Mouse (Mus musculus): Measurements from ENCODE around the gene Dscam.
A peak's percentile ranks its signal among the peaks of the same experiment; 100 is the strongest.

Dscam gene

DNA sequence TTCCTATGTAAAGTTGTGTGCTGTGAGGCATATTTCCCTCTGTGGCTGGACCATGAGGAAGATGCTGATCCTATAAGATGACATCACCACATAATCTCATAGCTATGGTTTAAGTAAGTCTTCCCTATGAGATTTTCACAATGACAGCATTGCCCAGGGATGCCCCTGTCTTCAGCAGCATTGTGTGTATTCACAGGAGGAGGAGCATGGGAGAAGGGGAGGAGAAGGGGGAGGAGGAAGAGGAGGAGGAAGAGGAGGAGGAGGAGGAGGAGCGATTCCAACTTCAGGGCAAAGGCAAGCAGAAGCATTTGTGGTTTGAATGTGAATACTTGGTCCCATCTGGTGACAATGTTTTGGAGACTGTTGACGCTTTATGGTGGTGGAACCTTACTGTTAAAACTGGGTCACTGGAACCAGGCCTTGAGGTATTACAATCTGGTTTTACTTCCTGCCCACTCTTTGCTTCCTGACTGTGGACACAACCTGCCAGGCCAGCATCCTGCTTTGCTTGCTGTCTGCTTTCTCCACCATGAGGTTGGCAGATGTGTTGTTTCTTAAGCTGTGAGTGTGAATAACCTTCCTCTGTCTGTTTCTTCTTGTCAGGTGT lies 154.2 kb downstream of the Dscam start:
- DNase-seq: no peak

DNA sequence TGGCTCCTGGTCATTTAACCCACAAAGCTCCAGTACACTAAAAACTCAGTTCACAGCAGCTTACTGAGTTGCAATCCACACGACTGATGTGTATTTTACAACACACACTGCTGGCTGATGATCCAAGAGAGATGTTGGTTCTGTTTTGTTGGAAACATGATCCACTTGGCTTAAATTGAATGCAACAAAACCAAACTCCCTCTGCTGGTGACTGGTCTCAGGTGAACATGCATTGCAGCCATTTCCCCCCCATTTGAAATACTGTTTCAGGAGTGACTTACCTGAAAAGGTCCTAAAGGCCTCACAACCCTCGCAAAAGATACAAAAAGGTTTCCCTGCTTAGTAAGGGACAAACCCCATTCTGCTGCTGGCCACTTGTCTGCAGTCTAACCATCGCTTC lies 156.2 kb downstream of the Dscam start:
- DNase-seq: peak; percentile 65

DNA sequence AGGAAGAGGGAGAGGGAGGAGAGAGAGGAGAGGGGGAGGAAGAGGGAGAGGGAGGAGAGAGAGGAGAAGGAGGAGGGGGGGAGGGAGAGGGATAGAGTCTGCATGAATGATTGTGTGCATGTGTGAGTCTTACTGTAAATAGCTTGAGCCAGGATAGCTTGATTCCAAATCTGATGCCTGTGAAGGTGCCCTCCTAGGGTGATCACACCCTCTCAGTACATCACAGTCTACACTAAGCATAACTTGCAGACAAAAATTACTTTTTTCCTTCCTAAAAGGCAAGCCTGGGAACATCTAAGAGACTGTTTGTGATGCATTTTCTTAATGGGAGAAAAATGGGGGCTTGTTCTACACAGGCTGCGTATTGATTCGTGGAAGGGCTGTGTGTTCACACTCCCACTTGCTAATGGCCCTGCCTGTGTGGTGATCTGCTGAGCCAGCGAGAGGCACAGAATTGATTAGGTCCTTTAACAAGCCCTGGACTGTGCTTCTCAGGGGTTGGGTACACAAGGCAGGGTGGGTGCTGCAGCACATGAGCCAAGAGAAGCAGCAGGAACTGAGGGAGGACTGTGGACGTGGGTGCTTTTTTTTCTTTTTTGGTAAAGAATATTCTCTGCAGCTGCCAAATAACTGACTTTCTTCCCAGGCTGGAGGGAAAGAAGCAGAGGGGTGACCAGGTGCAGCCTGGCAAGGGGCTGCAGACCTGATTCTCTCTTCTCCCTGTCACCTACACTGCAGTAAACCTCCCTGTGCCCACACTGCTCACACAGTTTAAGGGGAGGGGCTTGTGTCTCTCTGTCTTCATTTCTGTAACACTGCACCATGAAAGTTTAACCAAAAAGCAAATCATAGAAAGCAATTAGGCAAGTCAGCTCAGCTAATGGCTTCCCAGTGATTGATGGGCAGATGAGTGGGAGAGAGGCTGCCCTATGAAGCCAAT lies 161.2 kb downstream of the Dscam start:
- DNase-seq: peak; percentile 59

DNA sequence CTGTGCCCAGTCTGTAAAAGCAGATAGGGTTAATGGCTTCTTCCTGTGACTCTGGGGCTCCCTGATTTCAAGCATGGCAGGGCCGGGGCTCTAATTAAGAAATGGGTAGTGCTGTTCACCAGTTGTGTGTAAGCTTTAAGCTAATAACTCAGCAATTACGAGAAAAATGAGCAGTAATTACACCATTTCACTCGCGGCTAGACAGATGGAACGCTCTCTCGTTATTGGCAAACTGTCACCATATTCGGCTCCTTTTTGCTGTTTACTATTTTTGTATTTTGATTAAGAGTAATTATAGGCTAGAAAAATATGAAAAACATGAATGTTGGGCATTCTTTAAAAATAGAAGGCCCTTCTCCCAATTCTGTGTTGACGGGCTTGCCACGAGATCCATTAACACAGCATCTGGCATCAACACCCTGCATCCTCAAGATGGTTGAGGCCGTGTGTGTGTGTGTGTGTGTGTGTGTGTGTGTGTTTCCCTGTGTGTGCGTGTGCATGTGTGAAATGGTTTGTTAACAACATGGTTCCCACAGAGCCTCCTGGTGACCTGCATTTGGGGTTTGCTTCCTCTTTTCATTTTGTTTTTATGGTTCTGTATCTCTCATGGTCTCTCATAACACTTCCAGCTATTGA lies 162.5 kb downstream of the Dscam start:
- DNase-seq: peak; percentile 70

DNA sequence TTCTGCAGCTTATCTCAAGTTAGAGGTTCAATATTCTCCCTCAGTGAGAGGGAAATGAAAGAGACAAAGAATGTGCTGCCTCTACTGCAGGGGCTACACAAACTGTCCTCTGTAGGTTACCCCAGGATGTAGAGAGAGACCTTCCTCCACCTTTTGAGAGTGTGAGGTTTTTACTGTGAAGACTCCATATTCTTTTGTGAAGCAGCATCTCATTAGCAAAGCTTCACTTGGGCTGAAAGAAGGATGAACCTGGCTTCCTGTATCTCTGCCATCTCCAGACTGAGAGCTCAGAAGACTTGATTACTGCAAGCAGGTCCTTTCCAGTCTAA lies 163.7 kb downstream of the Dscam start:
- DNase-seq: peak; percentile 43

DNA sequence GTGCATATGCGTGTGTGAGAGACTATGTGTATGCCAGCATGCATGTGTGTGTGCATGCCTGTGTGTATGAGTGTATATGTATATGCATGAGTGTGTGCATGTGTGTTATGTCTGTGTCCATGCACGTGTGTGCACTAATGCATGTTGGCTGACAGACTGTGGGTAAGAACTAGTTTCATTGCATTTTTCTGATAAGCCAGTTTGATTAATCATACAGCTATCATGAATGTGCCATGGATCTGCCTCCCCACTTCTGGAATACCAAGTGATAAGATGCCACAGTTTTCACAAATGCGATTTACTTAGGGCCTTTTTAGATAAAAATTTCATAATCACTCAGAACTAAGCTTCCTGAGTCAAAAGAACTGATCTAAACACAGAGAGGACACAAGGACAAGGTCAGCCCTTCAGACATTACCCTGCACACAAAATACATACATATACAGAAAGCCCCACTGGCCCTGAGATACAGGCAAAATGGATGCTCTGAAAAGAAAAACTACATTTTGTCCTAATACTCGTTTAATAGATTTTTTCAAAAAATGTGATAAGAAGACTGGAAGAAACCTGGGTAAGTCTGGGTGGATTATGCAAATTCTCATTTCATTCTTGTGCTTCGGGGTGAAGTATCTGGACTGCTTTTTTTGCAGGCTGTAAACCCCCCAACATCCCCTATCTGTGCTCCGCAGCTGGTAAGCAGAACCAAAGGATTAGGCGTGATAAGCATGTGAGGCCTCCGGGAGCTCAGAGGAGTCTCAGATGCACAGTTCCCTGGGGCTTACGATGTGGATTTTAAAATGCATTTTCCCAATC lies 164.3 kb downstream of the Dscam start:
- peak; percentile 49 for DNase-seq

DNA sequence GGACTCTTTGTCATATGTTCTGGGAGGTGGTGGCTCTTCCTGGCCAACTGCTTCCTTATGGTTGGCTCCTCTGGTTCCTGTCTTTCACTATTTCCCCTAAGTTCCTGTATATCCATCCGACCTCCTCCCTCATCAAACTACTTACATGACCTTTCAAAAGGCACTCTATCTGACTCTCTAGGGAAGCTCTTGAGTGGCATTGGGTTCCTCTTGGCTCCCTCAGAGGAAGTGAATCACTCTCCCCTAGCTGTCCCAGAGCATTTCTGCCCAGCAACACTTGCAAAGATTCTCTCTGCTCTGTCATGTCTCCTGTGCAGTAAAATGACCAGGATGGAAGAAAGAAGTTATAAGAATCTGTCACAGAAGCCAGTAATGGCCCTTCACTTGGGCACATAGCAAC lies 166.6 kb downstream of the Dscam start:
- no peak for DNase-seq

DNA sequence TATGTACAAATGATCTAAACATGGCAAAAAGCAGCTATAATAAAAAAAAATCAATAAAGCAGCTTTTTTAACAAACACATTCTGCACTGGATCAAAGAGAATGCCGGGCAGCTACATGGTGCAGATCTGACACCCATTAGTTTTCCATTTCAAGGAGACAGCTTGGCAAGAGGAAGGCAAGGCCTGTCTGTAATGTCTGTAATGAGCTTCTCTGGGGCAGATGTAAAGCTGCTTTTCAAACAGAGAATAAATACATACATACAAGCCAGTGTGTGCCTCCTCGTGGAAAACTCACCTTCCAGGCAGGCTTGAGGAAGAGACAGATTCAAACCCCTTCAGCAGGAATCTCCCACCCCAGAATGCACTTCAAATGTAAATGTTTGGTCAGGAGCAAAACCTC lies 167.7 kb downstream of the Dscam start:
- peak; percentile 19 for DNase-seq

DNA sequence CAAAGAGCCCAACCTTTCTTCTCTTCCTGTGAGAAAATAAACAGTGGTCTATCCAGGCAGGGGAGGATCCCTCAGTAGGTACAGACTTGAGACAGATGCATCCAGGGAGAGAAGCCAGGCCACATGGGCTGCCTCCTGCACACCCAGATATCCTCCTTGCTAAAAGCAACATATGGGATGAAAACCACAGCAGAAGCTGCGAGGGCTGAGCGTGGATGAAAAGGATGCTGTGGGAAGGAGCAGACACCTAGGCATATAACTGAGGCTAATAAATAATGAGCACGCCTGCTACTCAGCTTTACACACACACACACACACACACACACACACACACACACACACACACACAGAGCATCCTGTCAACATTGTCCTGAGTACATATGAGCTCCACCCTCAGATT lies 168.4 kb downstream of the Dscam start:
- DNase-seq: peak; percentile 42

DNA sequence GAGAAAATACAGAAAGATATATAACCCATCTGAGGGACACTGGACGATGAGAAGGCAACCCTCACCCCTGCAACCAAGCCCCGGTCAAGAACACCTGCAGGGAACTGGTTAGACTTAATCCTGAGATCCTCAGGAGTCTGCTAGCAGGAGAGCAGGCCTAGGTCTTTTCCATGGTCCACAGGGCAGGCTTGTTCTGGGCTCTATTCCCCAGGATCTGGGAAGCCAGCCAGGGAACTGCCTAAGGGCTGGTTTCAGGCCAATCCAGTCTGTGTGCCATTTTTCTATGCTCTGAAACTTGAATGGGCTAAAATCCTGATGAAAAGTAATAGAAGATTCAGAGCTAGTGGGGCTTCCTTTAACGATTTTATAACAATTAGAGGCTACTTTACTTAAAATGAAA lies 173.7 kb downstream of the Dscam start:
- DNase-seq: peak; percentile 86

DNA sequence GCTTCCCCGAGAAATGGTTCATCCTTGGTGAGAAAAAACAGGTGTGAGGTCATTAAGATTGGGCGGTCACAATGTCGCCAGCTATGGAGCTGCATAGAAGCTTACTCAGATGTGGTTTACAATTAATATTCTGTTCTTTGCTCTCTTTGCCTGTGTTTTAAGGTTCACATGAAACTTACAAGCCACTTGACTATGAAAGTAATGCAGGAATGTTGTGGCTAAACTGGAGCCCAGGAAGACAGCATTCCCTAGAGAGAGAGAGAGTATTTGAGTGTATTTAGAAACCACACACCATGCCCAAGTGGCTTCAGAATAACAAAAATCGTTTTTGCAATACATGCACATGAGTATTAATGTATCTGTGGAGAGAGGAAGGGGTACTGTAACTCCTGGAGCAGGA lies 174.7 kb downstream of the Dscam start:
- DNase-seq: no peak

DNA sequence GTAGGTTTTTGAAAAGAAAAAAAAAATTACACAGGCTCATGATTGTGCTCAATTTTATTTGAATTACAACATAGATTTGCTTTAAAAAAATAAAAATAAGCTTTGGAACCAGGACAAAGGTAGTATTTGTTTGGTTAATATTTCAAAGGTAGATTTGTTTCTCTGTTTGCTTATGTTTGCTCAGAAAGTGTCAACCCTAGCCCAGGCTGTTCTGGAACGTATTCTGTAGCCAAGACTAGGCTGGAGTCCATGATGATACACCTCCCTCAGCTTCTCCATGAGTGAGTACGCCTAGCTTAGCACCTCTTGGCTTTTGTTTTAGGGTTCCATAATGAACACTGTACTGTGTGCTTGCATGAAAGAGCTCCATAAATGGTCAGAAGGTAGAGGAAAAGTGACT lies 183.2 kb downstream of the Dscam start:
- DNase-seq: no peak

DNA sequence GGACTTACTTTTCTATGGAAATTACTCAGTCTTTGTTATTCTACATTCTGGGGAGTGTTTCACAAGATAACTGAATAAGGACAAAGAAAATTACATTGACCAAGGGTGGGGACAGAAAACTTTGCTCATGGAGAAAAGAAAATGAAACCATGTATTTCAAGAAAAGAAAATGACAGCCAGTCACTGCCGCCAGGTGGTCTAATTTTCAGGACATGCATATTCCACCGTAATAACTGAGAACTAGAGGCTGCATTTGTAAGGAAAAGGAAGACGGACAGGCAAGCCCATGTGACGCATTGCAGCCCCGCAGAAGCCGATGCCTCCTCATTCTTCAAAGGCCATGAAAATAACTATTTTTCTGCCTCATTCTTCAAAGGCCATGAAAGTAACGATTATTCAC lies 197.3 kb downstream of the Dscam start:
- no peak for DNase-seq

DNA sequence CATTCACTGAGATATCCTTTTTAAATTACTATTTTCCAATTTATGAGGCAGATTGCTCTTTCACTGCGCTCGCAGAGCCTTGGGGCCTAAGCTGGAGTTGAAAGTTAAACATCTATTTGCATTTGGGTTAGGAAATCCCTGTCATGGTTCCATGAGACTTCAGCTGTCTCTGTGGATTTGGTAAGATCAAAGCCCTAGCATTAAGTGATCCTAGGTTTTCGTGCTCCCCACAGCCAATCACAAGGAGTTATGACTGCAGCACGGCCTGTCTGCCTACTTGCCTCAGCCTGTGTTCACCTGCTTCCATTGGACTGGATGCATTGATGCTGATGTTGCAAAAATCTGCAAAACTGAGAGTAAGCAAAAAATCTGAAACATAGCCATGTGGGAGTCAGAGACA lies 198.8 kb downstream of the Dscam start:
- DNase-seq: no peak

DNA sequence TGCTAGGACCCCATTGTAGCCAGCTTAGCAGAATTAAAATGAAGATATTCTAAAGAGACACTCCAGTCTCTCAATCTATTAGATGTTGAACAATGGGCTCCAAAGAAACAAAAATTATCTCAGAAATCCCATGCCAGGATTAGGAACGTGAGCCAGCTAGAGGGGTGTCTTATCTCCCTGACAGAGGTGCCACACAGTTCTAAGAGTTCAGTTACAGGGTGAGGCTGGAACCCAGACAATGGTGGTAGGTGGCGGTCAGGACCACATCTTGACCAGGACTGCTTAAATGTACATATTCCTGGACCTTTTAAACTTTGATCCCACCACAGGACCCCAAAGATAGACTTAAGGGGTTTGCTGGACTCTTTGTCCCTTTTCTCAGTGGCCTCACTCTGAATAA lies 200.1 kb downstream of the Dscam start:
- DNase-seq: no peak

DNA sequence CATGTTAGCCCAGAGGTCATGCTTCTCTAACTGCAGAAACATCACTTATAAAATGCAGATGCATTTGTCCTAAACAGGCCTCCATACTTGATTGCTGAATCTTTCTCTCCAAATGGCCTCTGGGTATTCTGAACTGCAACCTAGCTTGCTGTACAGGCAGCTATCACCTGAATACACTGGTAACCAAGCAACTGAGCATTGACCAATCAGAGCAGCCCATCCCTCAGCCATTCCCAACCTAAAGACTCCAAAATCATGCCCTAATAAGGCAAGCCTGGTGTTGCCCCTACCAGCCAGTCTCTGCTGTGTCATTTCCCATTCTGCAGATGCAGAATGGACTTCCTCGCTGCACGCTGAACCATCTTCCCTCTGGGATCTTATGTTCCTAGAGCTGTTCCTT lies 200.9 kb downstream of the Dscam start:
- no peak for DNase-seq

DNA sequence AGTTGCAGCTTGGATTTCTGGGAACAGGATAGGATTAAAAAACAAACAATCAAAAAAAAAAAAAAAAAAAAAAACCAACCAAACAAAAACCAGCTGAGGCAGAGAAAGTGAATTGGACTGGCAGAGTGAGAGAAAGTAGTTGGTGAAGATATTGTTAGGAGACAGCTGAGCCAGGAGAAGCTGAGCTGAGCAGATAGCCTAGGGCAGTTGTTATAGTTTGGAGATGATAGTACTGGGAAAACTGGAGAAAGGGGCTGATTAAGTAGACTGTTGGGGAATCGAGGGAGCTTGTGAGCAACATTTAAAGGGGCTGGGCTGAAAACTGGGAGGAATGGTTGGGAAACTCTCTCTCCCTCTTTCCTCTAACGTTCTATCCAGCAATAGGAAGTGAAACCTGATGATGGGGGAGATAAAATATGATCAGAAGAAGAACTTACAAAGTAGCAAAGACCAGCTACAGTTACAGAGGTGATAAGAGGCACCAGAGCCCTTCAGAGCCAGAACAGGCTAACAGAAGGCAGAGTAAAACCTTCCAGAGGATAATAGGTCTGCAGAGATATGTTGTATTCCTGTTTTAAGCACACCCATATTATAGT lies 201.6 kb downstream of the Dscam start:
- DNase-seq: no peak

DNA sequence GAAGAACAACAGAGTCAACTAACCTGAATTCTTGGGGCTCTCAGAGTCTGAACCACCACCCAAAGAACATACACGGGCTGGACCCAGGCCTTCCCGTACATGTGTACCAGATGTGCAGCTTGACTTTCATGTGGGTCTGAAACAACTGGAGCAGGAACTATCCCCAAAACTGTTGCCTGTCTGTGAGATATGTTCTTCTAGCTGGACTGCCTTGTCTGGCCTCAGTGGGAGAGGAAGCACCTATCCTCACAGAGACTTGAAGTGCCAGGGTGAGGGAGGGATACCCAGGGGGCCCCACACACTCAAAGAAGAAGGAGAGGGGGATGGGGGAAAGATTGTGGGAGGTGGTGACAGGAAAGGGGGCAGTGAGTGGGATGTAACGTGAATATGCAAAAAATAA lies 210.9 kb downstream of the Dscam start:
- DNase-seq: peak; percentile 51

DNA sequence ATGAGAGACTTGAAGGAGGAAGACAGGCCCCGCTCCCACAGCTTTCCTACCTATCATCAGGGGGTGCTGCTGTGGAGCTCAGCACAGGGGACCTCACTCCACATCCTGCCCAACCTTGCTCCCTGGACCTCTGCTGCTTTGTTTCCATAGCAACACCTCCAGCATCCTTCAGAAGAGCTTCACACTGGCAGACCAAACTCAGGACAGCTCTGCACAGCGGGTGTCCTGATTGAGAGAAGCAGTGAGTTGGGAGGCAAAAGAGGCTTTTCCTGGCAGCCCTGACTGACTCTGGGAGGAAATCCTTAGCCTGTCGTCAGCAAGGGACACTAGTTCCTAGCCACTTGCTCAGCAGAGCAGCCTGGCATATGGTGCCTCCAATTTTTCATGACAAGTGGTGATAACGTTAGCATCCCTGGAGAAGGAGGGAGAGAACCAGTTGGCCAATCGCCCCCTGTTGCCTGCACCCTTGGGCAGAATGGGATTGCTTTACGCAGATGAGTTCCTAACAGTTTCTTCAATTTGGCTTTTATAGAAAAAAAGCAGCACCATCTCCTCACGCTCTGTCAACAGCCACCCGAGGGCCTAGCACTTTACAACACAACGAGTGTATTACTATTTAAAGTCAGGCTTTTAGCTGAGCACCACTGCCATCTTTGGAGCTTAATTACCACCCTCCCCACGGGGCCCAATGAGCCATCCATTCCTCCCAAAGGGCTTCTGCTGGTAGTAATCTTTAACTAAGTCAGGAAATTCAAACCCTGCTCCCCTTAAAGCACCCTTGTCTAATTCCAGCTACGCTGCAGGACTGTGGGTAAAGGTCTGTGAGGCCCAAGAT lies 224.9 kb downstream of the Dscam start:
- peak; percentile 64 for DNase-seq

DNA sequence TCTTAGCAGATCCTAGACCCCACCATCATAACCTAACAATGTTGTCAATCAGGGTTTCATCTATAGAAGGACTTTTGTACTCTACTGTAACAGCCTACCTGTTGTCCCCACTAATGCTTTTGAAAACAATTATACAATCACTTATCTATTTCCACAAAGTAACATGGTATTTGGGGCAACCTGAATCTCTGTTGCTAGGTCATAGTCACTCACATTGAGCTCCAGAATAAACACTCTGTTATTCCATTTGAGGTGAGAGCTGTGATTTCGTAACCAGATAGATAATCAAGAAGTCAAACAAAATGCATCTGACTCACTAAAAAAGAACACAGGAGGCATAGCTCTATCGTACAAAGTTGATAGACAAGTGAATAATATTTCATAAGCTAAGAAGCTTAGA lies 226.9 kb downstream of the Dscam start:
- no peak for DNase-seq

DNA sequence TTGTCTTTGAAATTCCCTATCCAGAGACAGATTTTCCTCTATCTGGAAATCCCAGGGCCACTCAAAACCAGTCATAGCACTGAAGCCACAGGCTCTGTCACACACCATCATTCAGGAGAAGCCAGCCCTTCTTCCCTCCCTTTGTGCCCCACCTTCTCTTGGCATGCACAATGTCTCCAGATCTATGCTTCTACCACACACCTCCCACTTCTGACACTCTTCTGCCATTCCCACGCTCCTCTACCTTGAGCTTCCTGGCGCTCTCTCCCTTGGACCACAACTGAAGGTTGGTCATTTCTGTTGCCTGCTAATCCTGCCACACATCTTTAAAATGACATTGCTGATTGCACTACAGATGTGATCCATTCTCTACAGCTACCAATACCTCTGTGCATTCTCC lies 235.8 kb downstream of the Dscam start:
- DNase-seq: no peak

DNA sequence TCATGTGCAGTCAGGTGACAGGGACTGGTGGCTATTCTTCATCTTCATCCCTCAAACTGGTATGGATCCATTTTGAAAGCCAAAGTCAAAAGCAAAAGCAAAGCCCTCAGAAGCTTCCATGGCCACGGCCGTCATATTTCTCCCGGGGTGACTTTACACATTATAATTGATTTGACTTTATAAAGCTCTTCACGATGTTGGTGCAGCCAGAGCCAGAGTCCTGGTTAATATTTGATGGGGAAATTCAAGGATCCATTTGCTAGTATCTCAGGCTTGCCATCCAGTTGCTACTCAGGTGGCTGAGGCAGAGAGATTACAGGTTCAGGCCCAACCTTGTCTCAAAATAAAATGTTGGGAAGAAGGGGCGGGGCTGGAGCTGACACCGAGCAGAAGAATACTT lies 238.3 kb downstream of the Dscam start:
- peak; percentile 79 for DNase-seq

All from heart, adult 11 months (tissue).